Mouse (Mus musculus): ENCODE results near the gene Rsc1a1.

DNA sequence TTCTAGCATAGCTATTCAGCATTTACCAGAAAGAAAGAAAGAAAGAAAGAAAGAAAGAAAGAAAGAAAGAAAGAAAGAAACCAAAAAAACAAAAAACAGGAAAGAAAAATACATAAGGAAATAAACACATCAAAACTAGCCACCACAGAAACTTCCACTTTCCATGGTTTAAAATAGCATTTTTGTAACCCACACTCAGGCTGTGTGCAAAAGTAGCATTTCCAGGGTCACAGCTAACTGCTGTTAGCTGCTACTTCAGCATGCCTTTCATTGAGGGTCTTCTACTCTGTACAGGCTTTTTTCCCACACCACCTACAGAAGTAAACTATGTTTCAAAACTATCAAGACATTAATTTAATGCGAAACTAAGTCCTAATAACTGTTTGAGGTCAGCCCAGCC, 33.9 kb upstream of the Rsc1a1 start:
- TF ChIP-seq CTCF (IDR thresholded peaks at IDR 0.05; ENCODE audit: low read depth, low read length) (no peak), GATA1 (IDR thresholded peaks at IDR 0.05; ENCODE audit: borderline replicate concordance, low read length) (no peak), POLR2AphosphoS5 (IDR thresholded peaks at IDR 0.05; ENCODE audit: insufficient replicate concordance, low read depth, low read length) (no peak), TAL1 (conservative IDR thresholded peaks at IDR 0.05; ENCODE audit: low read depth, low read length) (no peak)
